Mouse (Mus musculus) liver, postnatal 0 days (tissue): ENCODE data around the gene Mill2. TPM values are rescaled to one million over a fixed set of nuclear protein-coding genes. Genes with fewer than 3 reads are reported as not detected.
"Not testable (repeated sequence)": the region's sequence is repeated elsewhere in the genome, so short reads cannot be mapped to it uniquely, and the experiment has no call there.

Experiments
- ATAC-seq: fragments of 200-750 bp; cut with Nextera tagmentation; 2 replicates; pipeline ENCODE4 v1.8.0; 2017; ENCODE audit warnings: mild to moderate bottlenecking, moderate library complexity
- DNase-seq: peaks from one replicate; pipeline ENCODE4 v3.0.0-alpha.2; 2016
- H3K27ac ChIP-seq: fragments of 300-500 bp; sonication (generic); 2 replicates; pipeline ENCODE4 v1.5.1; 2014; ENCODE audit warnings: antibody characterized with exemption, moderate library complexity, mild to moderate bottlenecking, low read depth
- H3K27me3 ChIP-seq: fragments of 300-500 bp; sonication (generic); 2 replicates; pipeline ENCODE4 v1.6.1; 2014; ENCODE audit warnings: low read length, control low read depth, mixed read lengths; ENCODE audit not compliant: insufficient read depth
- H3K36me3 ChIP-seq: fragments of 300-500 bp; sonication (generic); replicated peaks from 2 replicates; pipeline ENCODE4 v1.6.1; 2014; ENCODE audit warnings: mild to moderate bottlenecking, control low read depth, low read length, moderate library complexity, mixed read lengths; ENCODE audit not compliant: insufficient read depth
- H3K4me1 ChIP-seq: fragments of 300-500 bp; sonication (generic); 2 replicates; pipeline ENCODE4 v1.6.1; 2014; ENCODE audit warnings: antibody characterized with exemption, mild to moderate bottlenecking, control low read depth; ENCODE audit not compliant: insufficient read depth
- H3K4me2 ChIP-seq: fragments of 300-500 bp; sonication (generic); 2 replicates; pipeline ENCODE4 v1.6.1; 2014; ENCODE audit warnings: low read depth, mild to moderate bottlenecking, low read length, moderate library complexity, mixed read lengths
- H3K4me3 ChIP-seq: fragments of 300-500 bp; sonication (generic); 2 replicates; pipeline ENCODE4 v1.5.1; 2014; ENCODE audit warnings: low read depth, low read length
- H3K9ac ChIP-seq: fragments of 300-500 bp; sonication (generic); replicated peaks from 2 replicates; pipeline ENCODE4 v1.6.1; 2014; ENCODE audit warnings: mild to moderate bottlenecking, moderate library complexity
- H3K9me3 ChIP-seq: fragments of 300-500 bp; sonication (generic); 2 replicates; pipeline ENCODE4 v1.6.1; 2016; ENCODE audit warnings: mild to moderate bottlenecking, control low read depth, low read length, mixed read lengths
- CTCF ChIP-seq: sonication (generic); IDR thresholded peaks from 2 replicates; pipeline ENCODE4 v1.5.1; 2016; ENCODE audit warnings: antibody characterized with exemption, low read depth
- EP300 ChIP-seq: IDR thresholded peaks from 2 replicates; pipeline ENCODE4 v1.6.1; 2016; ENCODE audit warnings: antibody characterized with exemption, low read depth, mild to moderate bottlenecking
- WGBS: fragments of 180-500 bp; shearing (Covaris S2); extraction: QIAGEN DNeasy Blood & Tissue Kit; methylation state at CpG from one replicate; pipeline ENCODE4 v1.1.7; 2014; ENCODE audit not compliant: insufficient replicate concordance; 5-methylcytosine and 5-hydroxymethylcytosine counted together
- polyA plus RNA-seq: library from polyadenylated mRNA; unstranded; fragments of >200 nt; fragmentation: Nextera tagmentation; extraction: Ambion mirVana; gene quantifications from 2 replicates; pipeline ENCODE4 v1.2.1, GENCODE M21; 2015

The Mill2 gene
- polyA plus RNA-seq, 1 experiment from 2014 or later, result 0.36 TPM

DNA sequence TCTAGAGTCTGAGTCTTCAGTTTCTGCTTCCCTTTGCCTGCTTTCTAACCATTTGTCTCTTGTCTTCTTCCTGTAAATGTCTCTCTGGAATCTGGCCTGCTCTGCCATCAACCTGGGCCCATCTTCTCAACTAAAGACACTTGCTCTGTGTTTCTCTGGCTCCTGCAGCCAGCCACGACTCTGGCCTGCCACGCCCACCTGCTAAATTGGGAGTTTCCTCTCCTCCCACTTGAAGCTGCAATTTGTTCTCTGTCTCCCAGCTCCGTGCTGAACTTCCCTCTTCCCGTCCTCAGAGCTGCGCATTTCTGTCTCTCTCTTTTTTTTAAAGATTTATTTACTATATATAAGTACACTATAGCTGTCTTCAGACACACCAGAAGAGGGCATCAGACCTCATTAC is 5.0 kb downstream of the Mill2 start:
- no peak for TF ChIP-seq CTCF
- no peak for TF ChIP-seq EP300

DNA sequence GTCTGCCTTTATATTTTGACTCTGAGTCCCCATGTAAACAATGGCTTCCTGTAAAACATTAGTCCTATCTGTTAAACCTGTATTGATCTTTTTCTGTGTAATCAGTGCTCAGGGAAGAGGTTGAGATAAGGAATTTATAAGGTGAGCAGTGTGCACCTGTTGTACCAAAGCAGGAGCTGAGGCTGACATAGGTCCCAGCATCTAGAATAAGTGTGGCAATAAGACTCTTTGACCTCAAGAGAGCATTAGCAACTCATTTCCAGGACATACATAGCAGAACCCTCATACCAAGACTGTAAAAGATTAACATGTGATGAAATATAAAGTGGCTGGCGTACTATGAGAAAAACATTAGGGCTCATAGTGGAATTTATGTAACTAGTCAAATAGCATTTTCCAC is 8.6 kb downstream of the Mill2 start:
- no peaks in the 10 kb centered on the region for H3K36me3 ChIP-seq
- H3K4me2 ChIP-seq, result no peak overlapping the region
- WGBS, result 65% methylated on average over 1 of the region's 1 CpGs
- H3K9me3 ChIP-seq, result no peaks in the 10 kb centered on the region
- no peak for DNase-seq
- ATAC-seq, result no peak
- no peaks in the 10 kb centered on the region for H3K27me3 ChIP-seq
- peaks cover 6% of the 10 kb centered on the region; the same call in 1 of the 2 replicates for H3K4me1 ChIP-seq
- H3K27ac ChIP-seq, result no peak overlapping the region
- TF ChIP-seq EP300, result no peak
- TF ChIP-seq CTCF, result no peak
- H3K9ac ChIP-seq, result no peak overlapping the region
- no peak overlapping the region for H3K4me3 ChIP-seq

More for the DNA sequence above, 5.0 kb downstream of the Mill2 start:
- Histone ChIP-seq H3K9ac (no peak overlapping the region), H3K27me3 (no peaks in the 10 kb centered on the region), H3K9me3 (no peaks in the 10 kb centered on the region), H3K4me1 (peaks cover 6% of the 10 kb centered on the region; the same call in 1 of the 2 replicates), H3K4me2 (no peak overlapping the region), H3K36me3 (no peaks in the 10 kb centered on the region), H3K27ac (no peak overlapping the region), H3K4me3 (no peak overlapping the region)
- WGBS, result 20% methylated on average over 5 of the region's 5 CpGs
- DNase-seq (no peak), ATAC-seq (no peak)

- 60% methylated on average over 5 of the region's 5 CpGs for WGBS
- no peak for DNase-seq
Observed at GRCm38 (mm10) chr7:18858310-18858916, 18.6 kb downstream of the Mill2 start.

GRCm38 (mm10) chr7:18862801-18863200 is 23.0 kb downstream of the Mill2 start:
- H3K9ac ChIP-seq, result no peak overlapping the region
- DNase-seq (no peak), ATAC-seq (no peak)
- no peaks in the 10 kb centered on the region for H3K4me1 ChIP-seq
- no peak overlapping the region for H3K27ac ChIP-seq
- no peaks in the 10 kb centered on the region for H3K27me3 ChIP-seq
- H3K4me2 ChIP-seq, result no peak overlapping the region
- no peak for TF ChIP-seq CTCF
- no peak for TF ChIP-seq EP300
- H3K36me3 ChIP-seq, result no peaks in the 10 kb centered on the region
- H3K9me3 ChIP-seq, result peaks cover 3% of the 10 kb centered on the region; the same call in 1 of the 2 replicates
- whole genome bisulfite sequencing, result 72% methylated on average over 6 of the region's 6 CpGs
- no peak overlapping the region for H3K4me3 ChIP-seq

More at GRCm38 (mm10) chr7:18858310-18858916, 18.6 kb downstream of the Mill2 start:
- no peak for ATAC-seq
- TF ChIP-seq EP300, result no peak
- no peak for TF ChIP-seq CTCF
- H3K9ac ChIP-seq, result no peak overlapping the region
- H3K4me2 ChIP-seq, result no peak overlapping the region
- no peaks in the 10 kb centered on the region for H3K36me3 ChIP-seq
- no peak overlapping the region for H3K4me3 ChIP-seq
- no peaks in the 10 kb centered on the region for H3K4me1 ChIP-seq
- no peaks in the 10 kb centered on the region for H3K27me3 ChIP-seq
- H3K27ac ChIP-seq, result no peak overlapping the region
- no peaks in the 10 kb centered on the region for H3K9me3 ChIP-seq

DNA sequence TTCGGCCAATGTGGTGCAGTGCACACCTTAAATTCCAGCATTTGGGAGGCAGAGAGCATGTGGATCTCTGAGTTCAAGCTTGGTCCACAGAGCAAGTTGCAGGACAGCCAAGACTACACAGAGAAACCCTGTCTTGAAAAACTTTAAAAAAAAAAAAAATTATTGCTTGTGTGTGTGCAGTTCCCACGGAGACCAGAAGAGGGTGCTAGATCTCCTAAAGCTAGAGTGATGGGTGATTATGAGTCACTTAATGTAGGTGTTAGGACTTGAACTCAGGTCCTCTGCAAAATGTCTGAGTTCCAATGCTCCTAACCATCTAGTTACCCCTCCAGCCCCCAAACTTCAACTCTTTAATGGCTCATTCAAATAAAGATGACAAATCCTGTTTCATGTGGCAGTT is 28.7 kb downstream of the Mill2 start:
- Histone ChIP-seq H3K9ac (no peak overlapping the region), H3K27ac (no peak overlapping the region), H3K4me2 (no peak overlapping the region), H3K4me3 (no peak overlapping the region), H3K4me1 (peaks cover 7% of the 10 kb centered on the region; the same call in 1 of the 2 replicates), H3K27me3 (peaks cover 7% of the 10 kb centered on the region), H3K9me3 (peaks cover 3% of the 10 kb centered on the region; the same call in 1 of the 2 replicates), H3K36me3 (no peaks in the 10 kb centered on the region)
- no peak for DNase-seq
- ATAC-seq, result no peak
- no peak for TF ChIP-seq EP300
- 0 out of 2 replicates have a peak, but pooled peaks have one; percentile 25 for TF ChIP-seq CTCF
- 75% methylated on average over 2 of the region's 2 CpGs for WGBS

DNA sequence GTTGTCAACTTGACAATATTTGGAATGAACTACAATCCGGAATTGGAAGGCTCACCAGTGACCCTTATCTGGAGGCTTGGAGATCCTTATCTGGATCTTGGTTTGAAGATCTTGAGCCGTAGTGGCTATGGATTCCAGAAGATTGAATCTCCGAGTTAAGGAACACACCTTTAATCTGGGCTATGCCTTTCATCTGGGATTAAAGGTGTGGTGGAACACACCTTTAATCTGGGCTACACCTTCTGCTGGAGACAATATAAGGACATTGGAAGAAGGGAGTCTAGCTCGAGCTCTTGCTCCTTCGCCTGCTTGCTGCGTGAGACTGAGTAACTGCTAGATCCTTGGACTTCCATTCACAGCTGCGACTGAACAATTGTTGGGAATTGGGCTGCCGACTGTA is 31.3 kb downstream of the Mill2 start, which contains the start of gene Pglyrp1:
Gene Pglyrp1 (plus strand): TSS at position 301 of the 400 bp plus-strand sequence.
- H3K4me2 ChIP-seq, H3K36me3 ChIP-seq, ATAC-seq, H3K27me3 ChIP-seq, H3K4me1 ChIP-seq, H3K4me3 ChIP-seq, DNase-seq, H3K9ac ChIP-seq, H3K27ac ChIP-seq, H3K9me3 ChIP-seq: not testable (repeated sequence)
- no CpG with 5 or more reads among the region's 8 CpGs for WGBS
